Mouse (Mus musculus): ENCODE results near the gene BC052040.

Gene BC052040

DNA sequence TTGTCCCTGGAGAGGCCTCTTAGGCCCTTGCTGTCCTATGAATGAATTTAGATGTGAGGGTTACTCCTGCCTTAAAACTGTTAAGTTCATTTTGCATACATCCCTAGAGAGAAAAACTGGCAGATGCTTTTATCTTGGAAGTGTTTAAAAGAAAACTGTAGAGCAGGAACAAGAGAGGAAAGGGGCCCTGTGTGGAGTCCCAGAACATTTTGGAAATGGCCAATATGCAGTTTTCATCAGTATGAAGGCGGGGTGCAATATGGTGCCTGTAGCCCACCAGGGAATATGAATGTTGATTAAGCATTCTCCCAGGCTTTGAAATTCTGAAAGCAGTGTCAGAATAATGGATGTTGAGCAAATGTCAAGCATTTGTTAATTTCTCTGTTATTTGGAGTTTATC is 19.8 kb downstream of the BC052040 start:
- no peak for DNase-seq (ENCODE audit: low read depth, low spot score)

DNA sequence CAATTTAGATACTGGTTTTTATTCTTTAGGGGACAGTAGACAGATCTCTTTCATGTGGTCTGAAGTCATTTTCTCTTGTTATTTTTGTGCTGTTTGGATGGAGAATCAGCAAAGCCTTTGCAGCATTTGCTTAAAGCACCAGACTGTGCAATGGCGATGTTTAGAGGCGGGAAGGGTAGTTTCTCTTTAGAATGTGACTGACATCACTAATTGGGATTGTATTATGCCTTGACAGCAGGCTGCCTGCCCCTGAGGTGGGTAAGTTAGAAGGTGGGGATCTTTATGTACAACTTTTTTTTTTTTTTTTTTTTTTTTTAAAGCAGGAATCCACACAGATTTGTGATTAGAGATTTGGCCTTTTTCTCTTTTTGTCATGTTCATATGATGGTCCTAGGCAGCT is 20.6 kb downstream of the BC052040 start:
- no peak for DNase-seq (ENCODE audit: low read depth, low spot score)

DNA sequence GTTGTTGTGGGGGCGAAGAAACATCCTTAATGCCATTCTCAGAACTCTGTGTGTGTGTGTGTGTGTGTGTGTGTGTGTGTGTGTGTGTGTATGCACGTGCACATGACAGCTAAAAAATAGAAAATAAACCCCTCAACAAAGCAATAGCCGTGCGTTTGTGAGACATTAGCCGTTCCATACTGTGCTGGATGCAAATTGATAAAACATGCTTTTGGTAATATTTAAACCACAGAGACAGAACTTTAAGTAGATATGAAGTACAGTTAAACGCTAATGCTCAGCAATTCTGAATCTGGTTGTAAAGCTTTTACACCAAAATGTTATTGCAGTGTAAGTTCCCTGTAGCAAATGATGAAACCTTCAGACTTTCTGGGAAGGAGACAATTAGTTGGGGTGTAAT is 22.6 kb downstream of the BC052040 start:
- DNase-seq (ENCODE audit: low read depth, low spot score) = no peak

DNA sequence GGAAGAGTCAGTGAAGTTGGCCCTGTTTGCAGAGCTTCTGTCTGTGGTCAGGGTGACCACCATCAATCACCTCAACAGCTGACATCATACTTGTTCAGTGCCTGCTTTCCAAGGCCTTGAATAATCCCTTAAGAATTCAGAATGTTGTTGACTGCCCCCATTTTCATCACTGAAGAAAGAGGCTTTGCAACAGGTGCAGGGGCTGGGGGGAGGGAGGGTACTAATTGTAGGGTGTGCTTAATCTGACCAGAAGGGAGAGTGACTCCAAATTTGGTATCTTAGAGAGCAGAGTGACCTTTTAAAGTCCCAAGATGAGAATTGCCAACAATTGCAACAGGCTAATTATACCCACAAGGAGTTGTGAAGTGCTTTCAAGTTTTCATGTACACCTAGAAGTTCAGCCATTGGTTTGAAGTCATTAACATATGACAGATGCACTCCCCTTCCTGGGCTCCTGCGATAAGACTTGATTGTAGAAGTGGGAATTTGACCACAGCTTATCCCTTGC is 24.4 kb downstream of the BC052040 start:
- peak; percentile 89 for DNase-seq (ENCODE audit: low read depth, low spot score)

DNA sequence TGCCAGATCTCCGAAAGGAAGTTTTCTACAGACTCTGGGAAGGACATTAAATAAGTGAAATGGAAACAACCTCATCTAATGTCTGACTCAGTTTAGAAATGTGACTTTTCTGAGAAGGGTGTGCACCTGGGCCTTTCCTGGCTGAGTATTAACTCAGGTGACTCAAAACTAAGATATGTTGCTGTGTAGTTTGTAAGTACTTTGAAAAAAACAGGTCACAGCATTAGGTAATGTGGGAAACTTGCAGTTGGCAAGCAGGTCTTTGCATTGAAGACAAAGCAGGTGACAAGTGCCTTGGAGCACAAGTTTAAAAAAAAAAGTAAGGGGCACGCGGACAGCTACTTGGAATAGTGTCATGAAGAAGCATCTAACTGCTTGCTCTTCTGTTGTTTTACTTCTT is 27.5 kb downstream of the BC052040 start:
- peak; percentile 13 for DNase-seq (ENCODE audit: low read depth, low spot score)

DNA sequence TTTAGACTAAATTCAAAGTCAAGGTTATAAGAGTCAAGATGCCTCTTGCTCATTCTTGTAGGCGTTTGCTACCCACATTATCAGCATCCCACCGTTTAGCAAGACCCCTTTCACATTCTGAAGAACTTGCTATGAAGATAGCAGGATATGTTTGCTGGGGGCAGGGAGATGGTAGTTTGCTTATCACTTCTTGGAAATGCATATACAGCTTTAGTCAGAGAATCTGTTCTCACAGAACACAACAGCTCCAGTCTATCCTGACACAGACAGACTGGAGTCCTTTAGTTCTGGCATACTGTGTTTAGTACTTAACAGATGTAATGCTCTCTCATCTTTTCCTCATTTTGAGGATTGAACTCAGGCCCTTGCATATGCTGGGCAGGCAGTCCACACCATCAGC is 28.6 kb downstream of the BC052040 start:
- no peak for DNase-seq (ENCODE audit: low read depth, low spot score)

DNA sequence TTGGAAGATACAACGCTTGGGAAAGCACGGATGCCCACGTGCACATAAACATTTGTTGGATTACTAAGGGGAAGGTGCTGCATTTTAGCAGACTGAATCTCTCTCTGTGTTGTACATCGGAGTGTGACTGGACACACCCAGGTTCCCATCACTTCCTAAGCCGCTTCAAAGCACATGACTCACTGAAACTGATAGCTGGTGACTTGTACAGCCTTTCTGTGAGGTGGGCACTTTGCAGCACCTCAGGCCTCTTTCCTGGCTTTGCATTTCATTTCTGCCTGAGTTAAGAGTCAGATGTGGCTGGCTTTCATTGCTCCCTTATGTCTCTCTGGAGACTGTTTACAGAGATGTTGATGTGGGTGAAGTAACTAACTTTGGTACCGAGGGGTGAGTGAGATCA is 29.0 kb downstream of the BC052040 start:
- DNase-seq (ENCODE audit: low read depth, low spot score) = peak; percentile 21

DNA sequence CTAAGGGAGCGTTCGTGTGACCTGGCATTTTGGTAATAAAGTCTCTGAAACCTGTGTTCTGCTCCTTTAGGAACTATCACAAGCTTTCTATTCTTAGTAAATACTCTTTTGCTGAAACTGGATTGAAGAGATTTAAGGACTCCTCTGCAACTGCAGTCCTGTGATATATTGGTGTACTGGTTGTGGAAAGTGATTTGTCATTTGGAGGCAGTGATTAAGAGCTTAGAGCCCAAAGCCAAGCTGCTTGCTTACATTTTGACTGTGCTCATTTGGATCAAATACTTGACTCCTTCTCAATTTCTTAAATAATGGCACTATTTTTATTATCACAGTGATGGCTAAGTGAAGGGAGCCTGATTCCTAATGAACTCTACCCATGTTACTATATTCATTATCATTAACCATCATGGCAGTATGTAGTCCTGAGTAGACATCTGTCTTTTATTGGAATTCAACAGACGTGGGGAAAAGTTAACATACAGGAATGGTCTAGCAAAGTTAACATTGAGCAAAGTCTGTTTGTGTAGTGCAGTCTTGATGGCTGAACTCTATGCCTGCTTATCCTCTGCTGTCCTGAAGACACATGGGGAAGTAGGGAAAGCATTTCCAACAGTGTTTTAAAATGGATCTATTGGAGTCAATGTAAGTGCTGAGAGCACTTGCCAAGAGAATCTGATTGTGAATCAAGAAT is 32.5 kb downstream of the BC052040 start:
- DNase-seq (ENCODE audit: low read depth, low spot score) = no peak

DNA sequence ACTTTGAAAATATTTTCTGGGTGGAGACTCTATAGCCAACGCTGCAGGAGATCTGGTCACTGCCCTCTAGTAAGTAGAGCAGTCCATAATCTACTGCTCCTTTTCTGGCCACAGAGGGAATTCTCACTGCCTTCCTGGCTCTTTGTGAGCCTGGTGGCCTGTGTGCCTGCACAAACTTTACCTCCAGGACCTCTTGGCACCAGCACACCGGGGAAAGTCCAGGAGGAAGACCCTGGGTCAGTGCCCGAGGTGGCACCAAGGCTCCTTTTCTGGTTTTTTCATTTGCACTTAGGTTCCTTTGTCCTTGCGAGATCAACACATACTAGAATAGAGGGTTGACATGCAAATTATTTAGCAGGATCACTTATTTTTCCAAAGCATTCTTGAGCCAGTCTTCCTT is 47.0 kb downstream of the BC052040 start:
- DNase-seq (ENCODE audit: low read depth, low spot score) = no peak

DNA sequence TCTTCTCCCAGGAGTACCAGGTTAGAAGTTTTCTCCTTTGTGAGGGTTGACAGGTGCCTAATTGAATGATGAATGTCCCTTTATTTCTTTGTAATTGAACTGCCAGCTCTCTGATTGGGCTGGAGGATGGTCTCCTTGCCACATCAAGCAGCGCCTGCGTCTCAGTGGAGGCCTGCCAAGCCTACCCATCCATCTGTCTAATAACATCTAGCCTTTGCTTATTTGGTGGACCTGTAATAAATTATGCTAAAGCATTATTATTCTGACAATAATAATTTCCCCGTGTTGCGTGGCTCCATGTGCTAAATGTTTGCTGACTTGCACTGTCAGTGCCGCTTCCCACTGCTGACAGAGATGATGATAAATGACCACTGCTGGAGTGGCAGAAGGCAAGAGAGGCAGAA is 49.5 kb downstream of the BC052040 start:
- no peak for DNase-seq (ENCODE audit: low read depth, low spot score)

DNA sequence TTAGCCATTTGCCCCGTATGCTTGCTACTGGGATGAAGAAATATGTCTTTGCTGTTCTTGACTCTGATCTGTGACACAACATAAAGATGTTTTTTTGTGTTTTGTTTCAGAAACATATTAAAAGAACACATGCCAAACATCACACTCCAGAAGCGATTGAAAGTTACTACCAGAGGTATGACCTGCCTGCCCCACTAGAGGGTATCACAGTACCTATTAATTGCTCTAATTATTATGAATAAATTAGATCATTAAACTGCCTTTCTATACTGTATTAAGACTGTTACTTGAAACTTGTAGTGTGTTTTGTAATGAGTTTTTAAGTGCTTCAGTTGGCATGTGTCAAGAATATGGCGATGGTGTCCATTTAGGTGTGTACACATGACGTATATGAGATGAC is 50.3 kb downstream of the BC052040 start:
- no peak for DNase-seq (ENCODE audit: low read depth, low spot score)

DNA sequence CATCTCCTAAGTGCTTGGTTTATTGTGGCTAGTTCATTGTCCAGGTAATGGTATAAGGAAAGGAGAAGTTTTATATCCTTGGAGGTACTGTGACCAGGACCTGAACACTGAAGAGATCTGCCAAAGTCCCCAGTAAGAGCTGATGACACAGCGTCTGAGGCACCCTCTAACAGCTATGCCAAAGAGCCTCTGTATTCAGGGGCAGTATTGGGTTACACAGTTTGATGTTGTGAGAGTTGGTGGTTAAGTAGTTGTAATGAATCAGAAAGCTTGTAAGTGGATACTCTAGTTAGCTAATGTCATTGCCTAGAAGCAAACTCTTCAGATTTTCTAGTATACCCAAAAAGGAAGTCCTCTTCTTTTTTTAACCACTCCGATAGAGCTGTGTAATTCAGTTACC is 68.7 kb downstream of the BC052040 start:
- no peak for DNase-seq (ENCODE audit: low read depth, low spot score)

DNA sequence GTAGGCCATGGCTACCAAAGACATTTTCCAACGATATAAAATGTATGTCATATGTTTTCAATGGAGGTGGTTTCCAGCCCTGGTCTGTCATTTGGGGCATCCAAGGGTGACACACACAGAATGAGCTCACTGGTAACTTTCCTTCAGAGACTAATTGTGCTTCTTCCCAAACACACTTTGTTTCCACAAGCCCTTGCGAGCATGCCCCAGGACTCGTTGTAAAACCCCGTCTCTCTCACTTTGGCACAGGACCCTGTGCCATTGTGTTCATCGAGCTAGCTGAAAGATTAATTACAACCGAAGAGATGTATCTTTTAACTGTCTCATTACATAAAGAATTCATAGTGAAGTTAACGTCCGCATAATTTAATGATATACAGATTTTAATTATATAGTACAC is 78.2 kb downstream of the BC052040 start:
- no peak for DNase-seq (ENCODE audit: low read depth, low spot score)

DNA sequence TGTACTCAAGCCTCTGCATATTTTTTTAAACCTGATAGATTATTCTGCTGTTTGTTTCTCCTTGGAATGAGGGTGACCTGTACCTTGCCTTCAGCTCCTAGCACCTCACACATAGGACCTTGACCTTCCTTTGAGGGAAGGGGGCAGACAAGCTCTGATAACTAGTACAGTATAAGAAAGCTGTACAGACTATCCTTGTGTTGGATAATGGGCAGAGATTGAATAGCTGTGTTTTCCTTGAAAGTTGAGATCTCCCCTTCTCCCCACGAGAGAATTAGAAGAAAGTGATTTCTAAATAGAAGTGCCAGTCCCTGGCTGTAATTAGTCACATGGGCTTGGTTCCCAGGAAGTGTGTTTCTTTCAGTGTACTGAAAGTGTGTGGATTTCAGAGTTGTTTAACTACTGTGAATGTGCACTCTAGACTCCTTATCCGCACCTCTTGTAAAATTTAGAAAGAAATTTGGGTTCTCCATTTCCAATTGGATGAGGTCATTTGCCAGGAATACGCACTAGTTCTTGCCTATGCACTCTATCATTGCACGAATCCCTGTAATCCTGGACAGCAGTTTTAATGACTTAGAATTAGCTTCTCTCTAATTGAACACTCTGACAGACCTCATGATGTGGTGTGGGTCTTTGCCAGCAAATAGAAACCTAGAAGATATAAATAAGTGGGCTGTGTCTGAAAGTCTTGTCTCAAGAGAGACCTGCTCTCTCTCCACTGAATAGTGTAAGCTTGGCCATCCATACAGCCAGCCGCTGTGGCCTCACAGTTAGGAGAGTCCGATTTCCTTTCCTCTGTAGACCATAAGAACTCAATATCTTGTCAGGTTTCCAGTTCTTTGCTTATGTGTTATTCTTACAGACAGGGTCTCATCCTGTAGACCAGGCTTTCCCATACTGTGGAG is 79.0 kb downstream of the BC052040 start:
- no peak for DNase-seq (ENCODE audit: low read depth, low spot score)

DNA sequence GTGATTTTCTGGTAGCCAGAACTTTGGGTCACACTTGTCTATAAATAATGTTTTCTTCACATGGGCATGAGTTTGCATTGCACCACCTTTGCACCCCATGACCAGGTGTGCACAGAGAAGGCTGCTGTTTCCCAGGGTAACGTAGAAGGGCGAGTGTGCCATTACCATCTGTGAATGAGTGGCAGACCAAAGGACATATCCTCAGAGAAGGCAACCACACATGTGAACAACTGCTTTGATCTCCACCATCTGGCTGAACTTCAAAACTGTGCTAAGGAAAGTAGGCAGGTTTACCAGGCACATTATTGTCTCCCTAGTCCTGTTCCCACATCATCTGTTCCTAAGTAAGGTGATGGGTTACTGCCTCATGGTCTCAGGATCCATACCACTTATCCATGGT is 86.0 kb downstream of the BC052040 start:
- DNase-seq (ENCODE audit: low read depth, low spot score) = no peak

DNA sequence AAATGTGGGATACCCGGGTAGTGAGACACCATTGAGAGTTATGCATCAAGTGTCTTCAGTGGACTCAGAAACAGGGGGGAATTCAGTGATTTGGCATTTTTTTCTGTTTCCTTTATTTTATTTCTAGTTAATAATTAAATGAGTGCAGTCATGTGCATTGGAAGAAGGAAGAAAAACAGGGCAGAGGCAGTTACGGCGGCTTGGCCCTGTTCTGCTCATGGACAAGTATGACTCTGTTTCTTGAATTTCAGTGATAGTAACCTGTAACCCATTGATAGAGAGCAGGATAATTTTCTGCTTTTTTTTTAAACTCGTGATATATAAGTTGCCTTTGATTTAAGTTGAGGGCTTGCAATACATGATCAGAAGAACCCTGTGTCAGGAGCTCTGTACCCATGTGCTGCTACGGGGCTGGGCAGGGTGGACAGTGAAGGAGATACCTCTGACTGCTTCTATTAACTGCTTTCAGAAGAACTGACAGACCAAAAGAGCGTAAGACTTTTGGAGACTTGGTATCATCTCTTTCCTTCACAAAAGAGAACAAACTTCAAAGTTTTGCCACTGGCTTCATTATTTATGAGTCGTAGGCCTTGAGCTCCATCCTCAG is 91.6 kb downstream of the BC052040 start:
- DNase-seq (ENCODE audit: low read depth, low spot score) = no peak

DNA sequence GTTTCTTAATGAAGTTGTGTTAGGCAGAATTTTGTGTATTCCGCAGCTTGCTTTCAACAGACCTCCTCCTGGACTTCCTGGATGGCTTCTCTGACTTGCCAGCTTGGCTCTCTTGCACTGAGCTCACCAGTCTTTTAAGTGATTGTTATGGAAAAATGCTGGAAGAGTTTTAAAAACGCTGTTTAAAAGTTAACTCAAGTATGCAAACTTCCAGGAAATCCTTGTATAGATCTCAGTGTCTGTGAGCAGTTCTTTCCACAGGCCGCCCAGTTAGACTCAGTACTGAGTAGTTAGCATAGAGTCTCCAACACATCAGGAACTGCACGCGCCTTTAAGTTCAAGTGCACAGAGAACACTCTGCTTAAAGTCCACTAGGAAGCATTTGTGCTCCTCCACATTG is 97.3 kb downstream of the BC052040 start:
- no peak for DNase-seq (ENCODE audit: low read depth, low spot score)

DNA sequence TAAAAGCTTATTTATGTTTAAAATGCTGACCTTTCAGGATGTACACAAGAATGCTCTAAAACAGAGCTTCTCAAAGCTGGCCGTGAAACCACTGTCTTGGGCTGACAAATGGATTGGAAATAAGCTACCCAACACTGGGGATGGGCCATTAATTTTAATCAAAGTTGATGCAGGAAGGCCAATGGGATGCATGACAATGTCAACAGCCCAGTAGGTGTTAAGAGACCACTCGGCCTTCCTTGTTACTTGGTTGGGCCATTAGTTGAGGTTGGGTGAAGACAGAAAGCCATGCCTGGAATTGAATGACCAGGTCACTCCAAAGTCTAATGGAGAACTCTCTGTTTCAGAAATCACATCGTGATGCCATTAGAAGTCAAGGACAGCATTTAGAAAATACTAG is 103.7 kb downstream of the BC052040 start:
- no peak for DNase-seq (ENCODE audit: low read depth, low spot score)

DNA sequence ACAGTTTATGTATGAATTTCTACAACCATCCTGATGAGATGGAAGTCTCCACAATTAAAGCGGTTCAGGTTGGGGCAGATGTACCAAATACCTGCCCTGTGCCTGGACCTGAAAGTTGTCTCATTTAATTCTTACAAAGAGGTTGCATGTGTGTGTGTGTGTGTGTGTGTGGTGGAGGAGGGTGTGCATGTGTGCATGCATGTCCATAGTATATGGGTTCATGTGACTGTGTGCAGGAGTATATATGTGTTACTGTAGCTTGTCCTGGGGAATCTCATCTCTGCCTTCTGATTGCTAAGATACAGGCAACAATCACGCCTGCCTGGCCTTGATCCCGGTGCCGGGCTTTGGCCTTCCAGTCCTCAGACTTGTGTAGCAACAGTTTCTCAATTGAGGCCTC is 106.1 kb downstream of the BC052040 start:
- DNase-seq (ENCODE audit: low read depth, low spot score) = no peak

DNA sequence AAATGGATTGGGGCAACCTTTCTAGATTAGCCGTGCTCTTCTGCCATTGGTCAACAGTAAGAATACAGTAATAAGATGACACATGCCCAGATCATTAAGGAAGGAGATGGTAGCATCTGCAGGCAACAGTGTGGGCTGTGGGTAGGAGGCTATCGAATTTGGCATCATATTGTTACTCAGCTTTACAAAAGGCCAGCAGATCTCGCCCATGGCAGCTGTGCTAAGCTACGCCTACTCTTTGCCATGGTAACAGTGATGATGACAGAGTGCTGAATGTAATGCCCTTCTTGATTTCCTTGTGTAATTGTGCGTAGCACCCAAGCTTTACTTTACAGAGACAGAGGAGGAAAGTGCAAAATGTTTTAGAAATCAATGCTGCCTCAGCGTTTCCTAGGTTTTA is 106.8 kb downstream of the BC052040 start:
- no peak for DNase-seq (ENCODE audit: low read depth, low spot score)

DNA sequence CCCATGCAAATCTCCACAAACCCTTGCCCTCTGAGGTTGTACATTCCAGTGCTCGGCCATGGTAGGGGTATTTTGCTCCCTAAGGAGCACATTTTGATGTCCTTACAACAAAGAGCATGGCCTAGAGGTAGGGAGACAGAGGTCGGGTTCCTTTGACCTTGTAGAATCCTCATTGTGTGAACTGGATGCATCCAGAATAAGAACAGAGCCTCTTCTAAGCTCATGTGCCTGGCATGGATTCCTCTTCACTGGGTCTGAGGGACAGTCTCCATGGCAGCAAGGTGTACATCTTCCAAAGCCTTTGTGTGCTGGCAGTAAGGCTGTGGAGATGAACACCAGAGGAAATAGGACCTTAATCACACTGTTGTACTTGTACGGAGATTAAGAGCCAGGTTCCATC is 112.3 kb downstream of the BC052040 start:
- no peak for DNase-seq (ENCODE audit: low read depth, low spot score)

DNA sequence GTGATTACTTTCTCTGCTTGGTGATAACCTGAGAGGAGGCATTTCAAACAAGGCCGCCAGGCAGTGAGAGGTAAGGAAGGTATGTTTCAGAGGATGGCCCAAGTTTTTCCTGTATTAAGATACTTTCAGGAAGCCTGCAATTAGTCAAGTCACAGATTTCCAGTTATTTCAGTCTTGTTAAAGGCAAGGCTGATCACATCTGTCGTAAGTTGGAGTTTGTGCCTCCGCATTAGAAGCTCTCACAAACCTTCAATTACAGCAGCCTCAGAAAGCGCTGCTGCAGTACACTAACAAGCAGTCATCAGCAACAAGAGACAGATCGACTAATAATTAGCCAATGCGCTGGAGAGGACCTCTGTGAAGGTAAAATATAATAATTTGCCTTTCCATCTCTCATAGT is 112.9 kb downstream of the BC052040 start:
- no peak for DNase-seq (ENCODE audit: low read depth, low spot score)

DNA sequence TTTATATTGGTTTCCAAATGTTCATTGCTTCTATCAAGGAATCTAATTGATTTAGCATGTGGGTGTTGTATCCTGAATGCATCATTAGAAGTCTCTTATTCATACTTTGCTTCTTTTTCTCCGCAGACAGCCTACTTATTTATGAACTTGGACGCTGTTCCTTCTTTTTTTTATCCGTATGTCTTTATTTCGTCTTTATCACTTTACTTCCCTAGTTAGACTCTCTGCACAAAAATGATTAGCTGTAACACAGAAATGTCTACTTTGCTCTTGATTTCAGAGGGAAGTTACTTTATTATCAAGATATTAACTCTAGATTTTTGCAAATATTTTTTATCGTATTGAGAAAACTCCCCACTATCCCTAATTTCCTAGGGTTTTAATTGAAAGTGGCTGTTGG is 117.5 kb downstream of the BC052040 start:
- no peak for DNase-seq (ENCODE audit: low read depth, low spot score)
